Mouse (Mus musculus) forebrain, embryonic 14.5 days (tissue): ENCODE data around the gene Snx3. TPM values are rescaled to one million over a fixed set of nuclear protein-coding genes. Genes with fewer than 3 reads are reported as not detected.

Experiments used
- ATAC-seq: fragments of 200-750 bp; cut with Nextera tagmentation; 2 replicates; pipeline ENCODE4 v1.8.0; 2017; ENCODE audit warnings: mild to moderate bottlenecking, moderate library complexity
- DNase-seq: peaks from one replicate; pipeline ENCODE4 v3.0.0-alpha.2; 2015; ENCODE audit warnings: low spot score
- H3K27ac ChIP-seq: fragments of 300-500 bp; sonication (generic); 2 replicates; pipeline ENCODE4 v1.5.1; 2014; ENCODE audit warnings: low read depth, mild to moderate bottlenecking, control low read depth, low read length, moderate library complexity
- H3K27me3 ChIP-seq: fragments of 300-500 bp; sonication (generic); replicated peaks from 2 replicates; pipeline ENCODE4 v1.6.1; 2014; ENCODE audit warnings: low read length, control low read depth, mixed read lengths; ENCODE audit not compliant: control insufficient read depth, insufficient read depth
- H3K36me3 ChIP-seq: fragments of 300-500 bp; sonication (generic); 2 replicates; pipeline ENCODE4 v1.6.1; 2014; ENCODE audit warnings: low read length, control low read depth; ENCODE audit not compliant: control insufficient read depth, insufficient read depth
- H3K4me1 ChIP-seq: fragments of 300-500 bp; sonication (generic); 2 replicates; pipeline ENCODE4 v1.6.1; 2014; ENCODE audit warnings: antibody characterized with exemption, low read length, control low read depth; ENCODE audit not compliant: control insufficient read depth, insufficient read depth
- H3K4me2 ChIP-seq: fragments of 300-500 bp; sonication (generic); 2 replicates; pipeline ENCODE4 v1.6.1; 2014; ENCODE audit warnings: mild to moderate bottlenecking, control low read depth, low read length
- H3K4me3 ChIP-seq: fragments of 300-500 bp; sonication (generic); 2 replicates; pipeline ENCODE4 v1.5.1; 2014; ENCODE audit warnings: low read depth, low read length, control low read depth
- H3K9ac ChIP-seq: fragments of 300-500 bp; sonication (generic); 2 replicates; pipeline ENCODE4 v1.6.1; 2014; ENCODE audit warnings: mild to moderate bottlenecking, low read length, control low read depth, moderate library complexity
- H3K9me3 ChIP-seq: fragments of 300-500 bp; sonication (generic); replicated peaks from 2 replicates; pipeline ENCODE4 v1.6.1; 2016; ENCODE audit warnings: low read length, control low read depth, mixed read lengths; ENCODE audit not compliant: control insufficient read depth
- WGBS: fragments of 180-500 bp; shearing (Covaris S2); extraction: QIAGEN DNeasy Blood & Tissue Kit; methylation state at CpG from one replicate; pipeline ENCODE4 v1.1.7; 2014; 5-methylcytosine and 5-hydroxymethylcytosine counted together
- polyA plus RNA-seq: library from polyadenylated mRNA; unstranded; fragments of >200 nt; fragmentation: Nextera tagmentation; extraction: Ambion mirVana; gene quantifications from 2 replicates; pipeline ENCODE4 v1.2.1, GENCODE M21; 2014

The Snx3 gene
- polyA plus RNA-seq, 1 experiment from 2014 or later: 242 TPM

- Histone ChIP-seq H3K4me2 (no peak overlapping the region), H3K36me3 (no peaks in the 10 kb centered on the region), H3K4me3 (no peak overlapping the region), H3K4me1 (peaks cover 10% of the 10 kb centered on the region), H3K9ac (no peak overlapping the region), H3K9me3 (no peaks in the 10 kb centered on the region), H3K27ac (no peak overlapping the region), H3K27me3 (no peaks in the 10 kb centered on the region)
- DNase-seq: no peak
- no peak for ATAC-seq
- 97% methylated on average over 8 of the region's 8 CpGs for WGBS
Observed at GRCm38 (mm10) chr10:42500611-42501010, 1.2 kb upstream of the Snx3 start.

- H3K4me3 ChIP-seq: peak overlapping the region; percentile 93
Observed at GRCm38 (mm10) chr10:42501161-42501560, 669 bp upstream of the Snx3 start.

GRCm38 (mm10) chr10:42502349-42503111, 700 bp downstream of the Snx3 start:
- peak overlapping the region; percentile 80 for H3K4me2 ChIP-seq
- under 1% methylated on average over 51 of the region's 55 CpGs for whole genome bisulfite sequencing
- peak overlapping the region; percentile 93 for H3K4me3 ChIP-seq
- H3K36me3 ChIP-seq: 0 out of 2 replicates have a peak, but pooled peaks cover 2% of the 10 kb centered on the region
- DNase-seq (peak; percentile 71), ATAC-seq (peak; percentile 49)
- H3K27ac ChIP-seq: peak overlapping the region; percentile 97
- no peaks in the 10 kb centered on the region for H3K27me3 ChIP-seq
- H3K9ac ChIP-seq: peak overlapping the region; percentile 95
- no peaks in the 10 kb centered on the region for H3K9me3 ChIP-seq
- peaks cover 10% of the 10 kb centered on the region for H3K4me1 ChIP-seq

More at GRCm38 (mm10) chr10:42501161-42501560, 669 bp upstream of the Snx3 start:
- peak overlapping the region; percentile 97 for H3K27ac ChIP-seq
- peak overlapping the region; percentile 80 for H3K4me2 ChIP-seq
- WGBS: 85% methylated on average over 5 of the region's 5 CpGs
- H3K9ac ChIP-seq: peak overlapping the region; percentile 95
- 0 out of 2 replicates have a peak, but pooled peaks cover under 1% of the 10 kb centered on the region for H3K36me3 ChIP-seq
- no peaks in the 10 kb centered on the region for H3K27me3 ChIP-seq
- peaks cover 10% of the 10 kb centered on the region for H3K4me1 ChIP-seq
- H3K9me3 ChIP-seq: no peaks in the 10 kb centered on the region
- no peak for DNase-seq
- no peak for ATAC-seq

- H3K27me3 ChIP-seq: no peaks in the 10 kb centered on the region
- 0 out of 2 replicates have a peak, but pooled peaks cover 6% of the 10 kb centered on the region for H3K36me3 ChIP-seq
- ATAC-seq (no peak), DNase-seq (no peak)
- H3K9ac ChIP-seq: no peak overlapping the region
- no peaks in the 10 kb centered on the region for H3K9me3 ChIP-seq
- peaks cover 10% of the 10 kb centered on the region for H3K4me1 ChIP-seq
- WGBS: 89% methylated on average over 10 of the region's 10 CpGs
- H3K4me3 ChIP-seq: no peak overlapping the region
- no peak overlapping the region for H3K27ac ChIP-seq
- no peak overlapping the region for H3K4me2 ChIP-seq
Observed at GRCm38 (mm10) chr10:42504096-42504710, 2.4 kb downstream of the Snx3 start.

- Histone ChIP-seq H3K27me3 (no peaks in the 10 kb centered on the region), H3K9me3 (no peaks in the 10 kb centered on the region), H3K4me3 (no peak overlapping the region), H3K36me3 (0 out of 2 replicates have a peak, but pooled peaks cover 8% of the 10 kb centered on the region), H3K4me1 (no peaks in the 10 kb centered on the region), H3K27ac (no peak overlapping the region), H3K9ac (no peak overlapping the region), H3K4me2 (no peak overlapping the region)
- no peak for DNase-seq
- ATAC-seq: no peak
- WGBS: 83% methylated on average over 6 of the region's 6 CpGs
Observed at GRCm38 (mm10) chr10:42510141-42510540, 8.3 kb downstream of the Snx3 start.

GRCm38 (mm10) chr10:42511184-42512135, 9.6 kb downstream of the Snx3 start:
- Histone ChIP-seq H3K4me2 (no peak overlapping the region), H3K4me3 (no peak overlapping the region), H3K9me3 (no peaks in the 10 kb centered on the region), H3K27ac (no peak overlapping the region), H3K27me3 (no peaks in the 10 kb centered on the region), H3K36me3 (0 out of 2 replicates have a peak, but pooled peaks cover 6% of the 10 kb centered on the region), H3K4me1 (no peaks in the 10 kb centered on the region), H3K9ac (no peak overlapping the region)
- DNase-seq: no peak
- 94% methylated on average over 6 of the region's 6 CpGs for WGBS
- no peak for ATAC-seq

- no peaks in the 10 kb centered on the region for H3K9me3 ChIP-seq
- 0 out of 2 replicates have a peak, but pooled peaks cover 2% of the 10 kb centered on the region for H3K36me3 ChIP-seq
- DNase-seq (no peak), ATAC-seq (no peak)
- no peak overlapping the region for H3K4me2 ChIP-seq
- no peaks in the 10 kb centered on the region for H3K4me1 ChIP-seq
- no peak overlapping the region for H3K9ac ChIP-seq
- no peaks in the 10 kb centered on the region for H3K27me3 ChIP-seq
- H3K4me3 ChIP-seq: no peak overlapping the region
- H3K27ac ChIP-seq: no peak overlapping the region
Observed at GRCm38 (mm10) chr10:42514125-42514524, 12.3 kb downstream of the Snx3 start.

GRCm38 (mm10) chr10:42518363-42518762, 16.5 kb downstream of the Snx3 start:
- Histone ChIP-seq H3K9ac (no peak overlapping the region), H3K9me3 (no peaks in the 10 kb centered on the region), H3K27me3 (no peaks in the 10 kb centered on the region), H3K27ac (no peak overlapping the region), H3K36me3 (no peaks in the 10 kb centered on the region), H3K4me1 (peaks cover 5% of the 10 kb centered on the region; the same call in 1 of the 2 replicates), H3K4me3 (no peak overlapping the region), H3K4me2 (no peak overlapping the region)
- WGBS: 95% methylated on average over 8 of the region's 8 CpGs
- ATAC-seq (no peak), DNase-seq (no peak)
